In genomic region chr4:135312706-135313105, GRCm38 (mm10) we compare ENCODE assay signal across 8 mouse cellular contexts. TPM values are rescaled to one million over a fixed set of nuclear protein-coding genes. Genes with fewer than 3 reads are reported as not detected.
A peak's percentile ranks its signal among the peaks of the same experiment; 100 is the strongest.
DNase-seq lines count a peak whose midpoint lies in the region; ATAC-seq lines count a peak whose summit lies in the region.

No protein-coding gene starts in this region.

- H3K9ac ChIP-seq in lung, embryonic 16.5 days (ENCODE audit: low read length): peak overlapping the region; percentile 45

- peaks cover 24% of the 10 kb centered on the region for H3K4me1 ChIP-seq in lung, embryonic 16.5 days (replicated peaks; ENCODE audit: control insufficient read depth, insufficient read depth, low read length)

- peak overlapping the region; percentile 15; the same call in 1 of the 2 replicates for H3K4me3 ChIP-seq in lung, embryonic 16.5 days (ENCODE audit: low read length)

- H3K9me3 ChIP-seq in lung, embryonic 16.5 days (ENCODE audit: control insufficient read depth, low read length): peaks cover 5% of the 10 kb centered on the region

- 16% methylated on average over 4 of the region's 4 CpGs for WGBS in lung, embryonic 16.5 days

- peaks cover 10% of the 10 kb centered on the region for H3K36me3 ChIP-seq in lung, embryonic 16.5 days (ENCODE audit: control insufficient read depth, insufficient read depth, low read length)

- H3K27ac ChIP-seq in lung, embryonic 16.5 days (ENCODE audit: low read length): peak overlapping the region; percentile 98

- no peaks in the 10 kb centered on the region for H3K27me3 ChIP-seq in lung, embryonic 16.5 days (ENCODE audit: control insufficient read depth, insufficient read depth, low read depth, low read length)

- peak overlapping the region; percentile 46 for H3K4me2 ChIP-seq in lung, embryonic 16.5 days (ENCODE audit: low read depth, low read length)

- ATAC-seq in lung, embryonic 16.5 days (ENCODE audit: low read depth): peak; percentile 91

- peak; percentile 37 for DNase-seq in ovary, postnatal 36 days (ENCODE audit: low spot score)
- DNase-seq in ovary, postnatal 10 days (ENCODE audit: low spot score): no peak
- peak; percentile 69 for DNase-seq in adrenal gland, postnatal 25 days
- peak; percentile 79 for DNase-seq in gastrocnemius, postnatal 25 days
- peak; percentile 80 for DNase-seq in kidney, adult 9 months
- DNase-seq in embryo, embryonic 10.5 days (ENCODE audit: low spot score): no peak
- DNase-seq in T-cell, adult 2 months (ENCODE audit: low spot score): no peak

RNA-seq across cellular contexts. Expression of gene Clic4, which starts 40.1 kb away (rescaled TPM):
- 65.5 and 72.8 TPM in 2 replicates for total RNA-seq in adrenal gland, postnatal 25 days (2021)
- total RNA-seq in gastrocnemius, postnatal 25 days (2021): 10 to 100 TPM; 28.6 to 38.0 TPM
- polyA plus RNA-seq in lung, embryonic 16.5 days (2015; fragmentation: Nextera tagmentation; extraction: Ambion mirVana): 170 and 179 TPM in 2 replicates

RNA-seq across cellular contexts. Expression of gene Srrm1, which starts 40.4 kb away (rescaled TPM):
- total RNA-seq in adrenal gland, postnatal 25 days (2021): 133 and 151 TPM in 2 replicates
- total RNA-seq in gastrocnemius, postnatal 25 days (2021): 10 to 100 TPM; 52.9 to 58.1 TPM
- 193 and 220 TPM in 2 replicates for polyA plus RNA-seq in lung, embryonic 16.5 days (2015; fragmentation: Nextera tagmentation; extraction: Ambion mirVana)

Comparison
In these comparisons a context has a peak if more than half of its experiments do, and no peak if none do; other contexts are left out.
1. DNase-seq: peak in ovary, postnatal 36 days (single experiment), adrenal gland, postnatal 25 days (single experiment), gastrocnemius, postnatal 25 days (single experiment) and kidney, adult 9 months (single experiment); none in ovary, postnatal 10 days (single experiment), embryo, embryonic 10.5 days (single experiment) and T-cell, adult 2 months (single experiment).